Mouse (Mus musculus) left cerebral cortex, postnatal 4 days (tissue): ENCODE data around the gene Alkbh7. TPM values are rescaled to one million over a fixed set of nuclear protein-coding genes. Genes with fewer than 3 reads are reported as not detected.
A peak's percentile ranks its signal among the peaks of the same experiment; 100 is the strongest.

Experiments
- DNase-seq: peaks from one replicate; pipeline ENCODE4 v3.0.0-alpha.2; 2022
- intact Hi-C: fragments of 180-260 bp; cut with DNase I; formaldehyde crosslinking; loops from one replicate; pipeline ENCODE4 v1.15.1; 2025
- total RNA-seq, 2 experiments: library from RNA; stranded (reverse); gene quantifications; 2 replicates each; pipeline ENCODE4 v1.2.3; 2021

The Alkbh7 gene
- total RNA-seq, 2 experiments from 2014 or later: 28.2 to 32.3 TPM

- no peak for DNase-seq
- intact Hi-C loops: no loop called here
Observed at GRCm38 (mm10) chr17:56986105-56986805, 10.9 kb upstream of the Alkbh7 start.

DNA sequence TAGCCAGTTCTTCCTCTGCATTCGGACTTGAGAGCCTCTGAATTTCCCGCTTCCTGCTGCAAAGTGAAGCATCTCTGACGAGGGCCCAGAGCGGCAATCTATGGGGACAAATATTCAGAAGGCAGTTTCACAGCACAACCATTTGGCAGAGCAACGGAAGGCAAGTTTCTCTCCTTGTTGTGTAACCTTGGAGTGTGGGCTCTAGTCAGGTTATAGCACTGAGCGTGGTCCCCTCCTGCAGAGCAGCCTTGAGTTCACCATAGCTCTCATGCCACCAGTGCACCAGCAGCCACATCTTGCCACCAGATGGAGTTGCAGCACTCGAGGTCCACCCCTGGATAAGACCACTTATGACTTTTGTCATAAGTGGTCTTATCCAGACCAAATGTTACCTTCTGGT is 8.7 kb upstream of the Alkbh7 start:
- intact Hi-C loops: no loop called here

GRCm38 (mm10) chr17:56988921-56989430 is 8.2 kb upstream of the Alkbh7 start:
- no peak for DNase-seq
- intact Hi-C loops: no loop called here

More for the DNA sequence above, 8.7 kb upstream of the Alkbh7 start:
- DNase-seq: no peak

- DNase-seq: peak; percentile 80
- intact Hi-C loops: no loop called here
Observed at GRCm38 (mm10) chr17:56989467-56990114, 7.5 kb upstream of the Alkbh7 start.

DNA sequence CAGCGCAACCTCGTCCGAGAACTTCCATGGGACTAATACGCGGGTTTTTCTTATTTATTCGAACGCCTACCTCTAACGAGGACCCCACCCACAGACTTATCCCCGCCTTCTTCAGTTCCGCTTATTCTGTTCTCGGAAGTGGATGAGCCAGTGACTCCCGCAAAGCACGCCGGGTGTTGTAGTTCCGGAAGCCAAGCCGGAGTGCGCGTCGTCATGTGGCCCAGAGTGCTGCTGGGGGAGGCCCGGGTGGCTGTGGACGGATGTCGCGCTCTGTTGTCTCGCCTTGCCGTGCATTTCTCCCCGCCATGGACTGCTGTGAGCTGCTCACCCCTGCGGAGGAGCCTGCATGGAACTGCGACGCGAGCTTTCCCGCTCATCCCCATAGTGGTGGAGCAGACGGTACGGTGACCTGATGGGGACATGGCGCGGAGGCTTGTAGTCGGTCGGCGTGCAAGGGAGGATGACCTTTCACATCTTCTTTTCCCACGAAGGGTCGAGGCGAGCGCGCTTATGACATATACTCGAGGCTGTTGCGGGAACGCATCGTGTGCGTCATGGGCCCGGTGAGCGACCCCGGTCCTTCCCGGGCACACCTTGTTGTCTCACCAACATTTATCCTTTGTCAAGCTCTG is 6.9 kb upstream of the Alkbh7 start, which contains the start of gene Clpp:
TSS of gene Clpp (plus strand) at position 191 of the 632 bp plus-strand sequence.
- intact Hi-C loops: no loop called here
- peak; percentile 94 for DNase-seq

DNA sequence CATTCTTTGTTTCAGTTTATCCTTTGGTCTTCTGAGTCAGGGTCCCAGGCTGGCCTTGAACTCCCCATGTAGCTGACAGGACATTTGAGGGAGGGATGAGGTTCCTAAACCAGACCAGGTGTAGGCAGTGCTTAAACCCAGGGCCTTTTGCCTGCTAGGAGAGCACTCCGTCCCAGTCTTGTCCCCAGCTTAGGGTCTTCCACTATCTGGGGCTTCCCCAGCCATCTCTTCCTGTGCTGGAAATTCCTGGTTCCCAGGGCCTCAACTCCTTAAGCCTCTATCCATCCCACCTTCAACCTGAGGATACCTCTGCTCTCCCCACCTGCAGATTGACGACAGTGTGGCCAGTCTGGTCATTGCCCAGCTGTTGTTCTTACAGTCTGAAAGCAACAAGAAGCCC is 6.2 kb upstream of the Alkbh7 start:
- no peak for DNase-seq
- intact Hi-C loops: no loop called here

- intact Hi-C loops: no loop called here
- DNase-seq: no peak
Observed at GRCm38 (mm10) chr17:56995046-56995445, 2.1 kb upstream of the Alkbh7 start.

DNA sequence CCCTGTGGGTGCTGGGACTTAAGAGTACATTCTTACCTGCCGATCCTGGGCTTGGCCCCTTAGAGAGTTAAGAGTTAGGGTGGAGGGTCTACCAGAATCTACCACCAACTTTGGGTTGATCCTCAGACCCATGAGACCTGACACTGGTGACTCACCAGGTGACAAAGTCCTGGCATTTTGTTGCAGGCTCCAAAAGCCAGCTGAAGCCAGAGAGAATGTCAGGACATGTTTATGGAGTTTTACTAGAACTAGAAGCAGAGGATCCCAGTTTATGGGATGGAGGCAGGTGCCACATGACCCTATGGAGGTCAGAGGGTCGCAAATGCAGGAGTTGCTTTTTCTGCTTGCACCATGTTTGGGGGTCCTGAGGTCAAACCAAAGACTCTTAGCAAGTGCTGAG is 633 bp upstream of the Alkbh7 start:
- DNase-seq: no peak
- intact Hi-C loops: no loop called here

GRCm38 (mm10) chr17:56999414-56999813 is 2.3 kb downstream of the Alkbh7 start:
- intact Hi-C loops: no loop called here

GRCm38 (mm10) chr17:56999968-57000609 is 3.0 kb downstream of the Alkbh7 start, which contains the start of gene Pspn:
Pspn (minus strand) TSS chr17:57000018.
- no peak for DNase-seq
- intact Hi-C loops: no loop called here

More at GRCm38 (mm10) chr17:56999414-56999813, 2.3 kb downstream of the Alkbh7 start:
- DNase-seq: no peak

GRCm38 (mm10) chr17:57001228-57001627 is 4.1 kb downstream of the Alkbh7 start:
- no peak for DNase-seq
- intact Hi-C loops: no loop called here

GRCm38 (mm10) chr17:57003994-57004393 is 6.9 kb downstream of the Alkbh7 start:
- DNase-seq: no peak
- intact Hi-C loops: no loop called here

DNA sequence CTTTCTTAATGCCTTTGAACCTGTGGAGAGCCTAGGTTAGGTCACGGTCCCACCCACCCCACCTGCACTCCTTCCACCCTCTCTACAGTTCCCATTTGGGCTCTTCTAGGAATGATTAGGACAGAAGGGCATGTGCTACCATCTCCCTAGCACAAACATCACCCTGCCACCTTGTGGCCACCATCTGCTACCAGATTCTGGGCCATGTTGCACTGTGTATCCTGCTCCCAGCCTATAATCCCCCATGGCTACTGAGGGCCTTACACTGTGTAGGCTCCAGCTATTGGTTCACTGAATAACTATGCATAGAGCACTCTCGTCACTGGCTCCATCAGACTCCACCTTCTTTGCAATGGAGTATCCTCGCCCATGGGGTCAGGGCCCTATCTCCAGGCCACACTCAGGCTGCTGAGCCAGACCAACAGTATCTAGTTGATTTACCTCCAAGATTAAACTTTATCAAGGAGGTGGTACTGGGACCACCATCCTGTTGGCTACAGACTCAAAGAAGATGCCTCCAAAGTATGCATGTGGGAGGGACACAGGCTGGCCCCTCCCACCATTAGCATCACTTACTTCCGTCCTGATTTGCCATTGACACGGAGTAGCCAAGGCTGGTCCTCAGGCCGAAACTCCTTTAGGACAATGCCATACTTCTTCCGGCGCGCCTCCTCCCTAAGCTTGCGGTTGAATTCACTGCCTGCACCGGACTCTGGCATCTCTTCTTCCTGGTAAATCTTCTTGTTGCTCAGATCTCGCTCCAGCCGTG is 10.2 kb downstream of the Alkbh7 start:
- no peak for DNase-seq
- intact Hi-C loops: no loop called here

DNA sequence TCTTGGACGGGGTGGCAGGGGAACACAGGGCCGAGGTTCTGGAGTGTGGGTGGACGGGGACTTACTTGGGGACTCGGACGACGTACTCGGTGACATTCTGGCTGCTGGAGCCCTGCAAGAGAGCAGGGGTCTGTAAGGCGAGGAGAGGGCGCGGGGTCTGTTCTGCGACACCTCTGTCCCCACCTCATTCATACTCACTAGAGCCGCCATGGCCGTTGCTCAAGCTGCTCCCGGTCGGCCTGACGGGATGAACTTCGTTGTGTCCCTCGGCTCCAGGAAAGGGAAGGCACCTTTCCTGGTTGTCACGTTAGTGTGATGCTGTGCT is 13.7 kb downstream of the Alkbh7 start:
- intact Hi-C loops: no loop called here
- no peak for DNase-seq

GRCm38 (mm10) chr17:57011236-57012141 is 14.3 kb downstream of the Alkbh7 start, which contains the start of the genes Gtf2f1 and Gm17949:
Gtf2f1 (minus strand) TSS chr17:57011288.
Gm17949 (plus strand) TSS chr17:57011469.
- DNase-seq: peak; percentile 98
- intact Hi-C loops: no loop called here

- DNase-seq: no peak
- intact Hi-C loops: no loop called here
Observed at GRCm38 (mm10) chr17:57012245-57012795, 15.2 kb downstream of the Alkbh7 start.

GRCm38 (mm10) chr17:57019693-57020092 is 22.6 kb downstream of the Alkbh7 start:
- no peak for DNase-seq
- intact Hi-C loops: no loop called here

DNA sequence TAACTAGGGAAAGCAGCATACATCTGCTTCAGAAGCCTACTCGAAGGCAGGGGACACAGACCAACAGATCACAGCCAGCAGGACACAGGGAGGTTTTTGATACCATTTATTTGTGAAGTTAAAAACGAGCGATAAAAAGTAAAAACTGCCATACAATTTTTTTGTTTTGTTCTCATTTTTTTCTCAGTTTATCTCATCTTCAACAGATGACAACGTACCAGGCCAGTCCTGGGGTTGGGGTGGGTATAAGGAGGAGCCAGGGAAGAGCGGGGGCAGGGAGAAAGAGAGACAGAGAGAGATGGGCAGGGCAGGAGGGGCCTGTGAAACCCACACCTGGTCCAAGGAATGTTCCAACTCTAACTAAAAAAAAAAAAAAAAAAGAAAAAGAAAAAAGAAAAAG is 23.8 kb downstream of the Alkbh7 start:
- DNase-seq: no peak
- intact Hi-C loops: no loop called here

GRCm38 (mm10) chr17:57027471-57027870 is 30.3 kb downstream of the Alkbh7 start:
- intact Hi-C loops: no loop called here

More at GRCm38 (mm10) chr17:57027471-57027870, 30.3 kb downstream of the Alkbh7 start:
- no peak for DNase-seq
